Mouse (Mus musculus): ENCODE measurements around the gene Hist2h2ac. TPM values are rescaled to one million over a fixed set of nuclear protein-coding genes. Genes with fewer than 3 reads are reported as not detected.
"Not testable (repeated sequence)": the region's sequence is repeated elsewhere in the genome, so short reads cannot be mapped to it uniquely, and the experiment has no call there.

The Hist2h2ac gene
- total RNA-seq, 2 experiments from 2014 or later = 30.9 to 38.1 TPM

DNA sequence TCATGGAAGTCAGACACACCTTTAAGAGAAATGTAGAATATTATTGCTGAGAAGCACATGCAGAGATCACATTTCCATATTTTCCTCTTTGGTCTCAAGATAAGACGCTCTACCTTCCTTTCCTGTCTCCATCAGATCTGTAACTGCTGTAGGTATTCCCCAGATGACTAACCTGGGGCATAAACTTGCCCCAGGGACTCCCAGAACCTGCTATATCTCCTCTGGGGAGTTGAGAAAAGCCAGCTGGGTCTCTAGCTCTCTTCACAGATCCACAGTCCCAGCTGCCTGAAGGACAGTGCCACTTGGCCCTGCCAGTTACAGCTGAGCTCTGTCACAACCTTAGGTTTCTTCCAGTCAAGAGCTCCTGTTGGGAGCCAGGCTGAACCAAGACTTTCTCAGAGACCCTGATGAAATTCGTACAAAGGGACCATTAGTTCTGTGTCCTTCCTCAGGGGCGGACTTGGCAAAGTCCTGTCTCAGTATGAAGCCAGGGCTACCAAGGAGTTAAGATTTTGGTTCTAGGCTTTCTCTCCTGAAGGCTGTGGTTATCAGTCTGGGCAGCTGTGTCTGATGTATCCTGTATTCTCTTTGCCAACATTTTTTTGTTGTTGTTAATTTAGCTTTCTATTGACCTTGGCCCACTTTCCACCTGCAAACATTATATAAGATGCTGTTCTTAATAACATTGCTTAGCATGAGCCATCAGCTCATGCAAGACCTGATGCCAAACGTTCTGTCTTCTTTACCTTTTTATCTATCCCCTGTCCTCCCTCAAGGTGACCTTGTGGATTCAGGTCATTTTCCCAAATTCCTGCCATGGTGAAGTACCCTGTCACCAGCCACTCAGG lies 10.5 kb upstream of the Hist2h2ac start:
- no peak for DNase-seq (ENCODE audit: low spot score in 2 of 2)

DNA sequence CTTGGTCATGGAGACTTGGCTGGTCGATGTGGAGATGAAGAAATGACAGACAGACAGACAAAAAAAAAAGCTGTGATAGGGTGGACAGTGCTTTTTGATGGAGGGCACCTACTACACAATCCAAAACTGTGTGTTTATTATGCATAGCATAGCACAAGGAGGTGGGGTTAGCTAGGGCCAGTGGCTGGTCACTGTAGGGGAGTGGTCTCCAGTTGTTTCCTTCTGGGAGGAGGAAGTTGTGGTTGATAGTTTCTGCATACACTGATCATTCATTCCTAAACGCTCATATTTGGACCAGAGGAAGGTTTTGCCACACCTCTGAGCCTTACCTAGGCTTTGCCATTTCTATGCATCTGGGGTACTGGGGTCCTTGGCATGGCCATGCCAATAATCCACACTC lies 9.7 kb upstream of the Hist2h2ac start:
- DNase-seq (ENCODE audit: low spot score in 2 of 2) = no peak

DNA sequence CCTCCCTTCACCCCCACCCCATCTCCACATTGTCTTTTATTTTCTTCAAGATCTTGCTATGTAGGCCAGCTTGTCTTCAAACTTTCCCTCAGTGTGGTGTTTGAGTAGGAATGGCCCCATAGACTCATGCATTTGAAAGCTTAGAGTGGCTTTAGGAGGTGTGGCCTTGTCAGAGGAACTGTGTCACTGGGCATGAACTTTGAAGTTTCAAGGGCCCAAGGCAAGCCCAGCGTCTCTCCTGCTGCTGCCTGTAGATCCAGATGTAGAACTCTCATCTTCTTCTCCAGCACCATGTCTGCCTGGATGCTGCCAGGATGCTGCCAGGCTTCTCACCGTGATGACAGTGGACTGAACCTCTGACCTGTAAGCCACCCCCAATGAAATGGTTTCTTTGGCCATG lies 8.1 kb upstream of the Hist2h2ac start:
- no peak for DNase-seq (ENCODE audit: low spot score in 2 of 2)

DNA sequence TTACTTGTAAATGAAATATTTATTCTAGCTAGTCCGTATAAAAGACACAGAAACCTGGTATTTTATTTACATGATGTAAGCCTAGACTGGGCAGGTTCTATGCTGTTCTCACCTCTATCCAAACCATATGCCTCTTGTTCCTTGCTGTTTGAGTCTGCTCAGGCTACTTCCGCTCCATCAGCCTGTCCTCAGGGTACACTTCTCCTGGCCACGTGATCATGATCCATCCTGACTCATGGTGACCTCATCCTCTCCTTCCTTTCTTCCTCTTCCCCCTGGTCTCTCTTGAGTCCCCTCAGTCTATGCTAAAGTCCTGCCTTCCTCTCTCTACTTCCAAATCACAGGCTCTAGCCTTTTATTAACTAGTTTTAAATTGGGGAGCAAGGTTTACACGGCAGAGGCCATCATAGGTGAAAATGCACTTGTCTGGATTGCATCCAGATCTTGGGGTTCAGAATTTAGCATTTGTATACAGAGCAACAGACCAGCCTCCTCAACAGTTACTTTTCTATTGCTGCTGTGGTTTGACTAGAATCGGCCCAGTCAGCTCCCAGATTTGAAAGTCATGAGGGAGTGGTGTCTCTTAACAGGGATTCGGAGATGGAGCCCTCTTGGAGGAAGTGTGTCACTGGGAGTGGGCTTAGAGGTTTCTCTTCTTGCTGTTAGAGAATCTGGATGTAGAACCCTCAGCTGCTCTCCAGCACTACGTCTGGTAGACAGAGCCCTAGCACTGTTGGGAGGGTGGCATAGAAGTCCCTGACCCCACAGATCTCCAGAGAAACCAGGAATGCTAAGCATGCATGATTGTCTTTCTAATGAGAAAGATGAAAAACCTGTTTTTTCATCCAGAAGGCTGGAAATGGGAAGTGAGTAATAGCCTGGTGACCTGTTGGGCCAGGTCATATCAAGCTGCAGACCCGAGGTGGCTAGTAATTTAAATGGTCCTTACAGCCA lies 6.3 kb upstream of the Hist2h2ac start:
- DNase-seq (ENCODE audit: low spot score in 2 of 2) = no peak

- no peak for DNase-seq (ENCODE audit: low spot score in 2 of 2)
Observed at GRCm38 (mm10) chr3:96225421-96225820, 4.7 kb upstream of the Hist2h2ac start.

DNA sequence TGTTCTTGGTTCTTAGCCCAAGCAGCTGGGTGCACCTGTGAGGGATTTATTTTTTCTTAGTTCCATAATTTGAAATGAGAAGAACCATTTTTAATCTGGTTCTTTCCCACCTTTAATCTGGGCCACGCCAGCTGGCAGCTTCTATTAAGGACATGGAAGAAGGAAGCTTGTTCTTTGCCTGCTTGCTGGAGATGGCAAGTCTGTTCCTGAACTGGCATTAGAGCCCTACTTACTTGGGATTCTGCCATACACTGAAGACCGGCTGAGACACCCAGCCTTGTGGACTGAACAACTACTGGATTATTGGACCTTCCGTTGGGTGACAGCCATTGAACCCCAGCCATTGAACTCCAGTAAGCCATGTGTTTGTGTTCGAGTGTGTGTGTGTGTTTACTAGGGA lies 2.1 kb upstream of the Hist2h2ac start:
- DNase-seq (ENCODE audit: low spot score in 2 of 2) = no peak

GRCm38 (mm10) chr3:96221640-96222038 lies 959 bp upstream of the Hist2h2ac start:
- no peak for DNase-seq (ENCODE audit: low spot score in 2 of 2)

GRCm38 (mm10) chr3:96220131-96220764 lies 432 bp downstream of the Hist2h2ac start:
- not testable (repeated sequence) for DNase-seq (ENCODE audit: low spot score in 2 of 2)

- peak; percentile 53 to 77 for DNase-seq (ENCODE audit: low spot score in 2 of 2)
Observed at GRCm38 (mm10) chr3:96219661-96220130, 984 bp downstream of the Hist2h2ac start, which contains the start of the genes Bola1 and Hist2h2ab. Bola1 (minus strand) TSS chr3:96219709. Hist2h2ab (plus strand) TSS chr3:96219865.

DNA sequence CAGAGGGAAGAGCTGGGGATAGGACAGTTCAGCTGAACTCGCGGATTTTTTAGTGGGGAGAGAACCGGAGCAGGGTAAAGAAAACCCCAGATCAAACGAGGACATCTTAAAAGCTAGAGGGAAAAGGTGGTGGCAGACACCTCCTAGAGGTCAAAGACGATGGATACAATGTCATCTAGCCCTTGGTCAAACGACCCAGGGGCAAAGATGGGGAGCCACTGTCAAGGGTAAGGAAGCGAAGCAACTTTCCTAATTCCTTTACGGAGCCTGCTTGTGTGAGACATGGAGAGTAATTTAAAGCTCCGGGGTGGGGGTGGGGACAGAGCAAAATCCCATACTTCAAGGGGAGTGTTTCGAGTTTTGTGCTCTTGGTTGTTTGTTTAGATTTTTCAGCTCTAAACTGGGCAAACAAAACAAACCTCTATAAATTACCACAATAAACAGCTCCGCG lies 1.5 kb downstream of the Hist2h2ac start:
- peak in 1 of 2 experiments; percentile 20 for DNase-seq (ENCODE audit: low spot score in 2 of 2)

DNA sequence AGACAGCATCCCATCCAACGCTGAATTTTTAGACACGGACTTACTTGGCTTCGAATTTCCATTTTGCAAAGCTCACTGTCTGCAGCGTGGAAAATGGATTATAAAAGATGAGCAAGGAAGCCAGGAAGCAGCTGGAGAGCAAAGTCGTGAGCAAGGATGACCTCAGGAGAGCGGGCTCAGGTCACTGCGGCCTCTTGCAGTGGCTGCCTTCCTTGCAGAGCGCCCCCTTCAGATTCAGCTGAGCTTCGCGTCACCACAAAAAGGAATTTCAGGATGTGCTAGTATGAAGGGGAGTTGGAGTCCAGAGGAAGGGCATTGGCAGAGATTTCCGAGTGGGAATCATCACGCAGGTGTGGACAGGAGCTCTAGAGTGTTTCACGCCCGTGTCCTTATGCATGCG lies 11.4 kb downstream of the Hist2h2ac start:
- no peak for DNase-seq (ENCODE audit: low spot score in 2 of 2)

DNA sequence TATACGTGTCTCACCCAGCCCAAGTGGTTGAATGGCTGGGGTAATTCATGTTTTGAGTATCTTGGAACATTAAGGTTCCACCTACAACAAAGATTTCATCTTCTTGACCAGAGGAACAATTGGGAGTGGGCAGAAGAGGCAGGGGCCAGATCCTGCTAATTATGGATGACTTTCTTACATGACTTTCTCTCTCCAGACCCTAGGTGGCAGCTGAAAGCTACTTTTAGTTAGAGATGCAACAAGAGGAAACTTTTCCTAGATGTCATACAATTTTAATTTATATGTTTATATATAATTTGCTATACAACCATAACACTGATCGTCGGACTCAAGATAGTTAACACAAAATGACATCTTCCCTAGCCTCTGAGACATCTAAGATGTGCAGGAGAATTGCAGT lies 12.9 kb downstream of the Hist2h2ac start:
- DNase-seq (ENCODE audit: low spot score in 2 of 2) = no peak

GRCm38 (mm10) chr3:96199731-96200130 lies 20.9 kb downstream of the Hist2h2ac start:
- DNase-seq (ENCODE audit: low spot score in 2 of 2) = no peak

- not testable (repeated sequence) for DNase-seq (ENCODE audit: low spot score in 2 of 2)
Observed at GRCm38 (mm10) chr3:96198601-96199251, 22.0 kb downstream of the Hist2h2ac start.

DNA sequence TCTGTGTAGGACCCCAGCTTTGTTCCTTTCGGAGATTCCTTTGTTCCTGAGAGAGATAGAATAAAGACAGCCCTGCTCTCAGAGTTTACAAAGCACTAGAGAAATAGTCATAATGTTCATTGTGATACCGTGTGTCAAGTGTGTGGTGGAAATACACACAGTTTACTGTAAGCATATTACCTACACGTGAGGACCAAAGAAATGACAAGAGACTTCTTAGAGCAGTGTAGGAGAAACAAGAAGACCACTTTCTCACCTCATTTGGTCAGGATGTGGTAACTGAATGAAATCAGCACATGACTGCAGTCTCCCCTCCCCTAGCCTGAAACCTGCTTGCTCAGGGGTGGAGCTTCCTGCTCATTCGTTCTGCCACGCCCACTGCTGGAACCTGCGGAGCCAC lies 22.5 kb downstream of the Hist2h2ac start:
- DNase-seq (ENCODE audit: low spot score in 2 of 2) = no peak

DNA sequence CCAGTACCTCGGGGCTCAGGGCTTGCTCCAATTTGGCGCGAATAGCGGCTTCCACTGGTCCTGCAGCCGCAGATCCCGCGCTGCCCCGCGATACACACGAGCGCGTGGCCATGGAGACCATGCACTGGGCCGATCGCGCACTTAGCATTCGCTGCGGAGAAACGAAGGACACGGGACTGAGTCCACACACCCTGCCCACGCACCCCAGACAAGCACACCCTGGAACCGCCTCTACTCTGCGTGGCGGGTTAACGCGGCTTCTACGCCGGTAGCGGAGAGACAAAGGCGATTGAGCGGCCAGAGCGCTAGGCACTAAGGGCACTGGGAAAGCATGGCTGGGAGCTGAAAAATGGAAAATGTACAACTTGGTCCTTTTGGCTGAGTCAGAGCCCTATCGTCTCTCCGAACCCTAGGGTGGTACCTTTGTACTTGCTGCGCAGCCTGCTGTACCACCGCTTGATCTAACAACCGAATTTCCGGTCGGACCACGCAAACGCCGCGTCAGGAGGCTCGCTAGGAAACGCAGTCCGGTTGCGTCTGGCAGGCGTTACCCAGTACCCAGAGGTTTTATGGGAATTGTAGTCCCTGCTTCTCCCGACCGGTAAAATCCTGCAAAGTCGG lies 23.4 kb downstream of the Hist2h2ac start:
- peak; percentile 88 to 94 for DNase-seq (ENCODE audit: low spot score in 2 of 2)

DNA sequence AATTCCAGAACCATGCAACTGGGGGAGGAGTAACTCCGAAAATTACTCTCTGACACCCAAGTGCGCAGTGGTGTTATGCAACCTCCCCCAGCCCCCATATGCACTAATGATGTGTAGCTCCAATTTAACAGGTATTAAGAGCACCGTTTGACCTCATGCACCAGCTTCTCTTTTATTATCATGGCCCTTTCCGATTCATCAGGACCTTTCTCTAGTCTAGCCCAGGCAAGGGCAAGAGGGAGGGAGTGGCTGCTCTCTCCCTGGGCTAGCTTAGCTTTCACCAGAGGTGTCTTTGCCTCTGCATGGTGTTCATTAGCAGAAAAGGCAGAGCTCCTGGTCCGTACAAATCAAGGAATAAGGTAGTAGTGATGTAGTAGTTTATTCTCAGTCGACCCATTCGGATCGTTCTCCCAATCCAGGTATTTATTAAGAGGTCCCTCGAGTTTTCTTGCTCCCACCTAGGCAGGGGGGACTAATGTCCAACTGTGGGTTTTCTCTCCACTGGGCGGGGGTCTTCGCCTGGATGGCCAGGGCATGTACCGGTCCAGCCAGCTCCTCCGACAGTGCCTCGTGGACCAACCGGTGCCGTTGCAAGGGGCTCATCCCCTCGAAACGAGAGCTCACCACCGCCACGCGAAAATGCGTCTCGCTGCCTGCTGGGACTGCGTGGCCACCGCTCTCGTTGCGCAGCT lies 24.1 kb downstream of the Hist2h2ac start:
- DNase-seq (ENCODE audit: low spot score in 2 of 2) = no peak

DNA sequence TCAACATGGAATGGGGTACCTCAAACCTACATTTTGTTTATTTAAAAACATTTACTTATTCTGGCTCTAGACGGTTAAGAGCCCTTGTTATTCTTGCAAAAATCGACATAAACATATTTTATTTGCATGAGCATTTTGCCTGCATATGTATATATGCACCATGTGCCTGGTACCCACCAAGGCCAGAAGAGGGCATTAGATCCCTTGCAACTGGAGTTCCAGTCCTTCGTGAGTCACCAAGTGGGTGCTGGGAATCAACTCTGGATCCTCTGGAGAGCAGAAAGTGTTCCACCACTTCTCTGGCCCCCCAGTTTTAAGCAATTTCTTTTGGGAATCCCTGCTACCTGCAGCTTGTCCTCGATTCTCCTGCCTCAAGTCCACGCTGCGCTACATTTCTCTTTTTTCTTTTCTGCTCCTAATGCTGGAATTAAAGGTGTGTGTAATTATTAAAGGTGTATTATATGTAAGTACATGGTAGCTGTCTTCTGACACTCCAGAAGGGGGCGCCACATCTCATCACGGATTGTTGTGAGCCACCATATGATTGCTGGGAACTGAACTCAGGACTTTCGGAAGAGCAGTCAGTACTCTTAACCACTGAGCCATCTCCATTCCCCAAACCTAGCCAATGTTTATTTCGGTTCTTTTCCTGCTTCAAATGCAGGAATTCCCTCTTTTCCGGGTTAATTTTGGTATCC lies 24.9 kb downstream of the Hist2h2ac start:
- DNase-seq (ENCODE audit: low spot score in 2 of 2) = no peak

- no peak for DNase-seq (ENCODE audit: low spot score in 2 of 2)
Observed at GRCm38 (mm10) chr3:96194966-96195365, 25.7 kb downstream of the Hist2h2ac start.

Data from left cerebral cortex, adult 18-20 months (tissue).